Mouse (Mus musculus) common myeloid progenitor, adult 5-6 weeks (primary cell): ENCODE results near the gene Pcolce. TPM values are rescaled to one million over a fixed set of nuclear protein-coding genes. Genes with fewer than 3 reads are reported as not detected.

Source experiments
- ATAC-seq: replicated peaks from 2 replicates; pipeline ENCODE4 v1.8.0; 2016; ENCODE audit warnings: low read depth, mild to moderate bottlenecking, moderate TSS enrichment, inconsistent platforms; ENCODE audit not compliant: poor library complexity, severe bottlenecking
- total RNA-seq: library from RNA; stranded (forward); fragments of 200-1000, 187-1606 nt; gene quantifications from 2 replicates; pipeline ENCODE4 v1.2.3, GENCODE M21; 2017

Gene Pcolce
- not detected in 2 replicates for total RNA-seq

DNA sequence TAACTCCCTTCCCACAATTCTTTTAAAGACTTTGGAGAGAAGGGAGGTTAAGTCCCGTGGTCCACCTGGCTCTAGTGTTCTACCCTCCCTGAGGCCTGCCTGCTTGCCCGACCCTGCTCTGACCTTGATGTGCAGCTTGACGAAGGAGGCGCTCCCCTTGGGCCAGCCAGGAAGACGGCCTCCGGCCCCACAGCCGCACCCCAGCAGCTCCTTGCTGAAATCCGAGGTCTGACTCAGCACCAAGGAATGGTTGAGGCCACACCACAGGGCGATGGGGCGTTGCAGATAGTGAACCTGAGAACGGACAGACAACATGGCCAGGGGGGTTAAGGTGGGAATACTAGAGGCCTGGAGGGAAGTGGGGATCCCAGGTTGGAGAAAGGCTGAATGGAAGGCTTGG, at the start of gene Pcolce:
Gene Pcolce, minus strand, starts transcription at position 235 of the 400 bp plus-strand sequence.
- no peak for ATAC-seq

DNA sequence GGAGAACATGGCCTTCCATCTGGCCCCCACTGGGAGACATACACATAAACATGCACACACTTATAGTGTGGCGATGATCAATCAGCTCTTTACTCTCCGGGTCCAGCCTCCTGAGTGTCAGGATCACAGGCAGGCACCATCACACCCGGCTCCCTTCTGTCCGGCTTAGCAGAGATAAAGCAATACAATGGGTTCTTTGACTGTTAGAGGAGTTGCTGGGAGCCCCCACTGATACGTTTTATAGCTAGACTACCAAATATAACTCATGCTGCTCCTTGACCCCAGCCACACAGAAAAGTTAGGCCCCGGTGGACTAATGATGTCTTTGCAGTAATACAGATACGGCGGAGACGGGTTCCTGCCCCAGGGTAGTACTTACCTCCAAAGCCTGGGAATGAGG, 49.5 kb upstream of the Pcolce start:
- no peak for ATAC-seq

- no peak for ATAC-seq
These were observed 46.6 kb upstream of the Pcolce start for GRCm38 (mm10) chr5:137660064-137660688.

DNA sequence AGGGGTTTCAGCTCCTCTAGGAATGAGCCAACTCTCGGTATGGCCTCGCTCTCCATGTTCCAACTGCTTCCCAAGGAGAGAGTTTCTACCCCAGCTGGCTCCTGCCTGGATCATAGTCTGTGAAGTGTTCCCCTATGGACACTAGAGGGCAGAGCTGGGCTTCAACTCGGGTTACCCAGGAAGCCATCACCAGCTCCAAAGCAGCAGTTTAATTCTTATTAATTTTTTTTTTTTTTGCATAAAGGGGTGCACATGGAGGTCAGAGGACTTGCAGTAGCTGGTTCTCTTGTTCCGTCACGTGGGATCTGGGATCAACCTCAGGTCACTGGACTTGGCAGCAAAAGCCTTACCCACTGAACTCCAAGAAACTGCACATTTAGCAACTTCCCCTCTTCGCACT, 43.4 kb upstream of the Pcolce start:
- peak; percentile 75 for ATAC-seq

GRCm38 (mm10) chr5:137654746-137655145, 41.2 kb upstream of the Pcolce start:
- ATAC-seq = peak; percentile 39; the same call in 1 of the 2 replicates

GRCm38 (mm10) chr5:137653366-137653765, 39.8 kb upstream of the Pcolce start:
- ATAC-seq = no peak

DNA sequence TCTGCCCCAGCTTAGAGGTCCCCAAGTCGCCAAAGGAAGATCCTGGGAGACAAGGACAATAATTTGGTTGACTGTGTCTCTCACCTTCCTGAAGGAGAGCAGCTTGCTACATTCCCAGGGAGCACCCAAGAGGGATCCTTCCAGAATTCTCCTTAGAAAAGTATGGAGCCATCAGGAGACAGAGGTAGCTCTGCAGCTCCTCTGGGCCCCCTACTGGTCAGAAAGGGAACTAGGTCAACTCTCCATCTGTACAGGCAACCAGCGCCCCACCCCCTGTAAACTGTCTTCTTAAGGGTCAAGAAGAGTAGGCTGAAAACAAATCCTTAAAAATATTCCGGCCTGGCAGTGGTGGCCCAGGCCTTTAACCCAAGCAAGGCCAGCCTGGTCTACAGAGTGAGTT, 38.9 kb upstream of the Pcolce start:
- peak; percentile 57 for ATAC-seq

GRCm38 (mm10) chr5:137649669-137650571, 36.3 kb upstream of the Pcolce start:
- no peak for ATAC-seq

- no peak for ATAC-seq
These were observed 35.7 kb upstream of the Pcolce start for GRCm38 (mm10) chr5:137649251-137649650.

DNA sequence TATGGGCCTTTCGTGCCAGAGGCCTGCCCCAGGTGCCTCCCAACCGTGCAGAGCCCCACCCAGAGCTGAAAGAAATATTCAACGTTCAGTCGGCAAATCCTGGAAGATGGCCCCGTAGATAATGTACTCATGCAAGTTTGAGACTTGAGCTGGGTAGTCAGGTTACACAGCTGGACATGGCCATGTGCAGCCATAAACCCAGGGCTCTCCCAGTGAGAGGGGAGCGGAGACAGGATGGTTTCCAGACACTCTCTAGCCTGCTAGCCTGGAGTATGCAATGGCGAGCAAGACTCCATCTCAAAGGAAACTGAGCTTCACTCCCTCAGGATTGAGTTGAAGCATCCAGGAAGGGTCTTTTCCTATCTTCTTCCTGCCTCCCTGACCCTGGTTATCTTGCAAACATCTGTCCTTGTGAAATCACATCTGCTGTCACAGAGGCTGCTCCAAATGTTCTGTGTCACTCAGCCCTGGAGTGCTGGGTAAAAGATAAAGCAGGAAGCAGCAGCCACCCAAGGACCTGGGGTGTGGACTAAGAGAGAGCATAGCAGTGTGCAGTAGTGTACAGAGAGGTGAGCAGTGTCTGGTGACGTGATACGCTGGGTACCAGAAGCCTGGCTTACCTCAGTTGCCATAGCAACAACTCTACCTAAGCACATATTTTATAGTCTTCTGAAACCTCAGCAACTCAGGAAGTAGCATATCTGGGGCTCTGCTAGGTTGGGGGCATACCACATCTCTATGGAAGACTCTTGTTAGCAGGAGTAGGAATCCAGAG, 34.4 kb upstream of the Pcolce start:
- ATAC-seq = no peak

- peak; percentile 54 for ATAC-seq
These were observed 32.1 kb upstream of the Pcolce start, which contains the start of gene Irs3 for GRCm38 (mm10) chr5:137645652-137646091. Irs3 (minus strand) TSS chr5:137645714.

- peak; percentile 61 for ATAC-seq
These were observed 31.6 kb upstream of the Pcolce start for GRCm38 (mm10) chr5:137645091-137645651.

DNA sequence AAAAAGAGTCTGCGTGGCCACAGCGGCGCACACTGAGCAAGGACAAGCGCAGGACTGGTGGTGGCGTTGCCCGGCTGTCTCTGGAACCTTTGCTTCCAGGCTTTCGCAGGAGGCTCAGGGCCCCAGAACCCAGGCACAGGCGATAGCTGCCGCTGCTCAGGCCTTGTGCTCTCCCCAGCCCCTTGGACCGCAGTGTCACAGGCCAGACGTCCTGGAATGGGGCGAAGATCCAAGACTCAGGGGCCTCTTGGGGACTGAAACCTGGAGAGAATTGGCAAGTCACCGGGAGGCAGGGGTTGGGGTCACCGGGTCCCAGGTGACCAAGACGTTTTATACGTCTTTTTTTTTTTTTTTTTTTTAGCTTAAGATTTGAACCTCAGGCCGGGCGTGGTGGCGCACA, 30.9 kb upstream of the Pcolce start:
- no peak for ATAC-seq

GRCm38 (mm10) chr5:137642886-137643285, 29.3 kb upstream of the Pcolce start:
- no peak for ATAC-seq

GRCm38 (mm10) chr5:137641054-137641453, 27.5 kb upstream of the Pcolce start, which contains the start of gene Sap25:
Sap25 (plus strand) TSS chr5:137641334.
- no peak for ATAC-seq

DNA sequence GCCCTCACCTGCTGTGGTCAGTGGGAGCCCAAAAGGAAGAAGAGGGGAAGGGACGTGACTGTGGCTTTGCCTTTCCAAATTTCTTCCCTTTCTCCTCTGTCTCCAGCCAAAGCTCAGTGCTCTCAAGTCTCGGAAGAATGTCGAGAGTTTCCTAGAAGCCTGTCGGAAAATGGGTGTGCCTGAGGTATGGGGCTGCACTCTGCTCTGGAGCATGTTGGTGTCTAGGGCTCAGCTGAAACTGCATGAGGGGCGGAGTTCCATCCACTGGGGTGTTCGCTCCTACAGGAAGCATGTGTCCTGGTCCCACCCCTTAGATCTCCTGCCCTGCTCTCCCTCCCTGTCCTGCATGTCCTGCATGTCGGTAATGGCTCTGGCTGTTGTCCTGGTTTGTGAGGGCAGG, 25.9 kb upstream of the Pcolce start:
- ATAC-seq = no peak

- no peak for ATAC-seq
These were observed 20.0 kb upstream of the Pcolce start for GRCm38 (mm10) chr5:137633397-137634084.

DNA sequence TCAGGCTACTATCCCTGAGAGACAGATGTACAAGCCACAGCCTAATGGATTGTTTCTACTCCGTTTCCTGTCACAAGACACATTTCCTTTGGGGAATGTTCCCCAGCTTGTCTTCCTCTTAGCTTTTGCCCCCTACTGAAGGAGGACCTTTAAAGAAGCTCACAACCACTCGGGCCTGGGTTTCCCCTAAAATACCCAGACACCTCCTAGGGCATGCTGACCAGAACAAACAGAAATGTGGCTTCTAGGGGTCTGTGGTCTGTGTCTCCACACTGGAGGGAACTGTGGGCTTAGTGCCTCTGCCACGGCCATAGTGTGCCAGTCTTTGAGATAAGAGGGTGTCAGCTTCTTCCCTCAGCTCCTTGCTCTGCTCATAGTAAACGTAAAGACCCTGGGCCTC, 18.0 kb upstream of the Pcolce start:
- ATAC-seq = no peak

GRCm38 (mm10) chr5:137631171-137631570, 17.6 kb upstream of the Pcolce start:
- ATAC-seq = peak; percentile 61

- no peak for ATAC-seq
These were observed 17.0 kb upstream of the Pcolce start for GRCm38 (mm10) chr5:137630602-137631001.
